Mouse (Mus musculus): ENCODE measurements around the gene Polr2l.

Gene Polr2l

DNA sequence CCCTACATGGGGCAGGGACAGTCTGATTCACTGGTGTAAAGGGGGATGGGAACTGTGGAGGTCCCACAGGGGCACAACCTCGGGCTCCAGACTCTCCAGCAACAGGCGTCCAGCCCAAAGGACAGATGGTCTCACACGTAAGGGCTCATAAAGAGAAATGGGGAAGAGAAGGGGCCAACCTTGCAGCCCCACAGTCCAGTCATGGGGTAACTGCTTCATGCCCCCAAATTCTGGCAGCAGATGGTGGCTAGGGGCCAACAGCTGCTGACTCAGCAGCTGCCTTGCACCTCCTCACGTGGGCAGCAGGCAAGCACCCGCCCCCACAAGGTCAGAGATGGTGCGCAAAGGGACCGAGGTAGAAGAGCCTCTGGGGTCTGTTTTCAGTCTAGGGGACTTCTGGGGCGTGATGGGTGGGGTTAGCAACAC is 42.7 kb downstream of the Polr2l start:
- in situ Hi-C loops (cut with MboI): no loop called here

DNA sequence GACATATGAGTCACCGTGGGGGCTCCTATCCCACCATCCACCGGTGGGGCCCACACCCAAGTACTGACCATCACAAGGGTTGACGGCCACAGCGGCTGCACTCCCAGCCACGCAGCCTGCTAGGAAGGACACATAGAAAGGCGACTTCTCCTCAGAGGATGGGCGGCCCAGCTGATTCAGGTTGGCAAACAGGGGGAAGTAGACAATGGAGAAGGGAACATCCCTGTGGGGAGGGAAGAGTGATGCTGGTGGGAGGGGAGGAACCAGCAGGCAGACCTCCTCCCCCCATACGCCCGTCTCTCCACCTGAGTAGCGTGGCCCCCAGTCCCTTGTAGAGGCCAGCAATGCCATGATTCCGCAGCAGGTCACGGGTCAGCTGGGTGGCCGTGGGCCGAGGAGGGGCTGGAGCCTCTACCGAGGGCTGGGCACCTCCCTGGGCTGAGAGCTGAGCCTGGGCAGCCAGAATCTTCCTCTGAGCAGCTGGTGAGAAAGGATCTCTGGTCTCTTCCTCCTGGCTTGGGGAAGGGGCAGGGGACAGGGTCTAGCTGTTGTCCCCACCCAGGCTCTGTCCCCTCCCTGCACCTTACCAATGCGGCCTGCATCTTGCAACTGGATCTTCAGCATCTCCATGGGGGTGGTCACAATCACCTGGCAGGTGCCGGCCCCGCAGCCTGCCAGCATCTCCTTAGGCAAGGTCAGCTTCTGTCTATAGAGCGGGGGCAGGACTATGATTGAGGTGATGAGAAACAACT is 43.3 kb downstream of the Polr2l start:
- in situ Hi-C loops (cut with MboI): no loop called here

DNA sequence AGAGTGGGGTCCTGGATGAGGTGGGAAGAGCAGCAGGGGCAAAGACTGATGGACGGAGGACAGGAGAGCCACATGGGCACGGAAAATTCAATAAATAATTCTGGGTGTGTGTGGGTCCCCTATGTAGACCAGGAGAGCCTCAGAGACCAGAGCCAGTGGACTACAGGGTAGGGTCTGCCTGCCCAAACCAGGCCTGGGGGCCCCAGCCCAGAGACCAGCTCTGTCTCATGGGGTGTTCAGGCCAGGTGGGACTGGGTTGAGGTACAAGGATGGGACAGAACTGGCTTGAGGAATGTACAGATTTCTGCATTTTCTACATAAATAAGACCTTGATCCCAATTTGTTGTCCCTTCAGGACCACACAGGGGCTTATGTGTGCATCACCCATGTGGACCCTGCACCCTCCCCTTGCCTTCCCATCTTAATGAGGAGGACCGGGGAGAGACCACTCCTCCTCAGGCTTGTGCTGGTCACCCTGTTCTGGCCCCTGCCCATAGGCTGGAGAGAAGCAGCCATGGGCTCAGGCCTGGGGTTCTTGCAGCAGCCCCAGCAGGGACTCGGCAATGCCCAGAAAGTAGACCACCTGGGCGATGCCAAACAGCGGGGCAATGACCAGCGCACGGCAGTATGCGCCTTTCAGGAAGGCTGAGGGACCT is 44.2 kb downstream of the Polr2l start:
- in situ Hi-C loops (cut with MboI): no loop called here

DNA sequence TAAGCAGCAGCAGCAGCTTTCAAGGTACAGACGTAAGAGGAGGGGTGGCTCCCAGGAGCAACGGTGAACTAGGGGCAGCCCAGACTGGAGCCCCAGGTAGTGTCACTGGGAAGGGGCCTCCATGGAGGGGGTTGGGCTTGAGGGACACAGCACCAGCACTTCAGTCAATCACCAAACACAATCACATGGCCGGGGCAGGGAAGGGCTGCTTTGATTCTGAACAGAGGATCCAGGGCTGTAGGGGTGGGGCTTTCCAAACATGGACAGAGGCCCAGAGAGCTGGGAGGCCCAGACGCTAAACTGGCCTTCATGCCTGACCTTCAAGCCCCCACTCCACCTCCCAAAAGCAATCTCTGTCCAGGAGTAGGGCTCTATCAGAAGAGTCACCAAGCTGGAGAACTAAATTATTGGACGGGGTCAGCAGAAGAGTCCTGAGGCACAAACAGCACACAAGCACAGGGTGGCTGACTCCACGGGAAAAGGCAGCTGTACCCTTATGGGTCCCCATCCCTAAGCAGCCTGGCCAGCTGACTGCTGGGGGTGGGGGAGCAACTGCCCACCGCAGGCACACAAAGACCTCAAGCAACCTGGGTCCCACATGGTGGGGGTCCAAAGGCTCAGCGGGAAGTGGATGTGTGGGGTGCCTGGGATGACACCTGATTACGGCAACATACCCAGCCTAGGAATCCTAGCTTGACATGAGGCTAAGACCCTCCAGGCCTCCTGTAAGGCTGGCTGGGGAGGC is 44.9 kb downstream of the Polr2l start:
- in situ Hi-C loops (cut with MboI): no loop called here

DNA sequence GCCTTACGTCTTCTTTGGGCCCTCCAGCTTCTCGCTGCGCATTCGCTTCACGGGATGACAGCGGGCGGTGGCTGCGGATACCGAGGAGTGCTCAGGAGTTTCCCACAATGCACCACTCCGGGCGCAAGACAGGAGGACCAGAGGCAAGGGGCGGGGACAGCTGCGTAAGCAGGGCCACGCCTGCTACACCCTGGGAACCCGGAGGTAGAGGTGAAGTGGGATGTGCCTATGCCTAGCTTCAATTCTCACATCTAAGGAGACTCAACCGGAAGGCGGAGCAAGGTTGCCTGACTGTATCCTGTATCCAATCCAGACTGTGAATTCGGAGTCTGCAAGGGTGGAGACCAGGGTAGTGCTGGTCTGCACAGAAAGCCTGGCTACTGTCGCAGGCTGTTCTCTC is 45.6 kb downstream of the Polr2l start, which contains the start of gene Cend1:
TSS of gene Cend1 (minus strand) at position 182 of the 400 bp plus-strand sequence.
- in situ Hi-C loops (cut with MboI): no loop called here

DNA sequence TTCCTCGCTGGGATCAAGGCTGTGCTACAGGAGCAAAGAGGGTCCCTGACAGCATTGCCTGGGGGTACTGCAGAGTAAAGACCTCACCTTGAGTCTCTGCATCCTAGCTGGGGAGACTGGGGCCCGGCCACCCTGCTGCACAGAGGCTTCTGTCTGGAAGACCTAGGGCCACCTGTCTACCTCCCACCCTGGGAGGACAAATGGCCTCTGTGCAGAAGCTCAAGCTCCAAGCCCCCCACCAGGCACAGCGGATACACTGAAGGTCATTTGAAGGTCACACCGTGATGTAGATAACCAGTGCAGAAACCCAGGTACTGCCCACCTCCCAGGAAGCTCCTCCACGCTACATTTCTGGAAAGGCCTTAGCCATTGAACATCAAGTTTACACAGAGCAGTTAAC is 46.2 kb downstream of the Polr2l start:
- in situ Hi-C loops (cut with MboI): no loop called here

DNA sequence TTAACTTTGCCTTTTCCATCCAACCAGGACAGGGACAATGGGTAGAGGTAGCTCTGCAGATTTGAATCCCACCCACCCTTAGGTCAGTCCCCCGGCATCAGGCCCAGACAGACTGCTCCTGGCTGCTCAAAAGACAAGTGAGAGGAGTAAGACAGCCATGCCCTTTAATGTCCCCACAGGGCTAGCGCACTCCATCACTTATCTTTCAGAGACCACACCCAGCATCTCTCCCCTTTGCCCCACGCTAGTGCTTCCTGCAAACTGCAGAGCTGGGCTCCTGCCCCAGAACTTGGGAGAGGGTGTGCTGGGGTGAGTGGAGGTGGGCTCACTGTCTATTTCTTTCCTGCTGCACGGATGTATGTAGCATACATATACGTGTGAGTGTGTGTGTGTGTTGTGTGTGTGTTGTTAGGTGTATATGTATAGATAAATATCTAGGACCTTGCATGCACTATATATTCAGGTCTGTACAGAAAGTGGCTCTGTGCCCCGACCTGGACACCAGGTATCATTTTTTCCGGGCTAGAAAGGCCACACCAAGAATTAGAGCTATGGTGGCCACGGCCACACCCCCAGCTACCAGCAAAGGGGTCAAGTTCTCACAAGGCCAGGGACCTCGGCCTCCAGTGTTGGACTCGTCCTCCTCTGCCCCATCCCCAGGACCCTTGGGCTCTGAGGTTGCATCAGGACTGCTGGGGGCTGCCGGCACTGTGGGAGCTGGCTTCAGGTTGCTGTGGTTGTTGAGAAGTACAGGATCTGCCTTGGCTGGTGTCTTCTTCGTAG is 47.8 kb downstream of the Polr2l start:
- in situ Hi-C loops (cut with MboI): no loop called here

DNA sequence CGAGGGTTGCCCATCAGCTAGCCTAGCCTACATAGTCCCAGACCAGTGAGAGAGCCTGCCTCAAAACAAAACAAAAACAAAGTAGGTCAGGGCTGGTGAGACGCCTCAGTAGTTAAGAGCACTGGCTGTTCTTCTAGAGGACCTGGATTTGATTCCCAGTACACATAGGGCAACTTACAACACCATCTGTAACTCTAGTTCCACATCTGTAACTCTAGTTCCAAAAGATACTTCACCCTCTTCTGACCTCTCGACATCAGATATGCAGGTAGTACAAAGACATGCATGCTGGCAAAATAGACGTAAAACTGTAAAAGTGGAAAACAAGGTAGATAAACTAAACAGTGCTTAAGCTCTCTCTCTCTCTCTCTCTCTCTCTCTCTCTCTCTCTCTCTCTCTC is 51.1 kb downstream of the Polr2l start:
- in situ Hi-C loops (cut with MboI): no loop called here

All from mature B cell (primary cell).